ENCODE assay signal across 8 mouse cellular contexts in the genomic region with DNA sequence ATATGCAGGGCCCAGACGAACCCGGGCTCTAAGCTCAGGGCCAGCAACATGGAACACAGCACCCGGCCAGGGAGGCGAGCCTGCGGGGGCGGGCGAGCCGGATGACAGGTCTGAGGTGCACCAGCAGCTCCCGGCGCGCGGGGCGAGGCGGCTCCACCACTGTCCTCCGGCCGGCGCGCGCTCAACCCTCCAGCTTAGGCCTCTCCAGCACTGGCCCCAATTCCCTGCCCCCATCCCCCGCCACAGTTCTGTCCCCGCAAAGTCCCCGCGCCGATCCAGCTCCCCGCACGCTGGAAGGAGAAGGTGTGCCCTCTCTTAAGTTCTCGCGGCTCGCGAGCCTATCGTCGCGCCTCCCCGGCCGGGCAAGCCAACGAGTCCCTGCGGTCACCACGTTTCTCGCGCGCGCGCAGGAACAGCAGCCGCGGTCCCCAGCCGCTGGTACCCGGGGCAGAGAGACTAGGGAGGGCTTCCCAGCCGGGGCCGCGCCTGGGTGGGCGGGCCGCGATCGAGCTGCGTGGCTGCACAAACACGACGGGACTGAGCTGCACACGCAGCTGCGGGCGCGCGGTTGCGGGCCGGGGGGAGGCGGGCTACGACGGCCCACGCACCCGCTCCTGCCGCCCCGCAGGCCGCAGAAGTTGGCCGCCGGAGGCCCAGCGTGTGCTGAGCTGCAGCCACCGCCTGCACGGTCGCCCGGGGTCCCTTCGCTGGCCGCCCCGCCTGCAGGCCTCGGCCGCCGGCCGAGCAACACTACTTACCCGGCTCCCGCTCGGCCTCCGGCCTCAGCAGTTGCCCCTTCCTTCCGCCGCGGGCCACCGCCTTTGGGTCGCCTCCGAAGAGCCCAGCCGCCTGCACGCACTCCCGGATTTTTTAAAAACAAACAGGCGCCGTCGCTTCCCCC. TPM values are rescaled to one million over a fixed set of nuclear protein-coding genes. Genes with fewer than 3 reads are reported as not detected.
DNase-seq lines count a peak whose midpoint lies in the region; ATAC-seq and TF ChIP-seq lines count a peak whose summit lies in the region.

No protein-coding gene starts in this region.

- no peaks in the 10 kb centered on the region for H3K36me3 ChIP-seq in kidney, adult 2 months (ENCODE audit: control insufficient read depth, insufficient read depth, low read length)
- peaks cover 20% of the 10 kb centered on the region for H3K36me3 ChIP-seq in liver, embryonic 15.5 days (replicated peaks)

- no peak for TF ChIP-seq POLR2A in cortical plate, adult 2 months (IDR thresholded peaks at IDR 0.05; ENCODE audit: extremely low read depth, insufficient read depth, low read length)
- no peak for TF ChIP-seq POLR2A in kidney, adult 2 months (IDR thresholded peaks at IDR 0.05; ENCODE audit: low read depth, low read length)

- H3K9me3 ChIP-seq in liver, embryonic 15.5 days (replicated peaks) = no peaks in the 10 kb centered on the region

- peak overlapping the region; percentile 84 for H3K4me2 ChIP-seq in liver, embryonic 15.5 days

- peak; percentile 81 to 82 for DNase-seq in B cell, adult 2 months
- peak; percentile 72 to 79 for DNase-seq in gastrocnemius, postnatal 4 days (ENCODE audit: low spot score in 2 of 2)
- DNase-seq in kidney, adult 2 months = peak; percentile 65
- DNase-seq in neural tube, embryonic 10.5 days (ENCODE audit: extremely low spot score, low spot score) = peak; percentile 81
- peak; percentile 35 to 55 for DNase-seq in thymus, postnatal 10 days (ENCODE audit: low spot score in 2 of 2)

- peak overlapping the region; percentile 42 for H3K4me3 ChIP-seq in cortical plate, adult 2 months (ENCODE audit: insufficient read depth, low read length)
- peak overlapping the region; percentile 92 for H3K4me3 ChIP-seq in kidney, adult 2 months (ENCODE audit: insufficient read depth, low read depth, low read length)
- H3K4me3 ChIP-seq in liver, embryonic 15.5 days (replicated peaks) = peak overlapping the region; percentile 94

- no peaks in the 10 kb centered on the region for H3K27me3 ChIP-seq in kidney, adult 2 months (replicated peaks; ENCODE audit: control insufficient read depth, insufficient read depth, low read length)
- no peaks in the 10 kb centered on the region for H3K27me3 ChIP-seq in liver, embryonic 15.5 days

- H3K4me1 ChIP-seq in cortical plate, adult 2 months (ENCODE audit: control insufficient read depth, insufficient read depth, low read length) = peaks cover 12% of the 10 kb centered on the region
- peaks cover 52% of the 10 kb centered on the region for H3K4me1 ChIP-seq in kidney, adult 2 months (ENCODE audit: control insufficient read depth, insufficient read depth, low read length)
- H3K4me1 ChIP-seq in liver, embryonic 15.5 days (replicated peaks) = peaks cover 83% of the 10 kb centered on the region

- peak overlapping the region; percentile 99 for H3K9ac ChIP-seq in liver, embryonic 15.5 days

- TF ChIP-seq CTCF in cortical plate, adult 2 months (IDR thresholded peaks at IDR 0.05; ENCODE audit: extremely low read depth, insufficient read depth, low read length) = no peak
- TF ChIP-seq CTCF in kidney, adult 2 months (conservative IDR thresholded peaks at IDR 0.05; ENCODE audit: insufficient read depth, insufficient read length, low read depth, low read length) = no peak

- WGBS in kidney, adult 2 months = 1% methylated on average over 102 of the region's 102 CpGs
- under 1% methylated on average over 97 of the region's 102 CpGs for WGBS in liver, embryonic 15.5 days (ENCODE audit: insufficient replicate concordance)

- peak overlapping the region; percentile 66 for H3K27ac ChIP-seq in cortical plate, adult 2 months (ENCODE audit: insufficient read depth, low read length)
- H3K27ac ChIP-seq in kidney, adult 2 months (ENCODE audit: insufficient read depth, low read depth, low read length) = peak overlapping the region; percentile 77
- peak overlapping the region; percentile 97 for H3K27ac ChIP-seq in liver, embryonic 15.5 days (replicated peaks)

- peak; percentile 14 for ATAC-seq in activated CD4-positive, CD25-positive, alpha-beta regulatory T cell, adult 4 months
- peak; percentile 41 for ATAC-seq in liver, embryonic 15.5 days (ENCODE audit: insufficient read depth)

RNA-seq across cellular contexts. Expression of gene Elmsan1, which starts 25.7 kb away (rescaled TPM):
- polyA plus RNA-seq in activated CD4-positive, CD25-positive, alpha-beta regulatory T cell, adult 4 months (2017; shearing (Covaris generic)) = 1 to 10 TPM; 6.8 to 7.1 TPM
- polyA plus RNA-seq in cortical plate, adult 2 months (2012; rRNA removed) = 6.9 and 7.3 TPM in 2 replicates
- 10 to 100 TPM; 22.0 to 23.3 TPM for total RNA-seq in gastrocnemius, postnatal 4 days (2021)
- 6.7 and 7.4 TPM in 2 replicates for polyA plus RNA-seq in kidney, adult 2 months (2012; rRNA removed)
- 7.7 and 8.7 TPM in 2 replicates for polyA plus RNA-seq in liver, embryonic 15.5 days (2015; fragmentation: Nextera tagmentation; extraction: Ambion mirVana)

RNA-seq across cellular contexts. Expression of gene Pnma1, which starts 44.7 kb away (rescaled TPM):
- not detected for polyA plus RNA-seq in activated CD4-positive, CD25-positive, alpha-beta regulatory T cell, adult 4 months (2017; shearing (Covaris generic))
- polyA plus RNA-seq in cortical plate, adult 2 months (2012; rRNA removed) = 3.0 and 3.7 TPM in 2 replicates
- total RNA-seq in gastrocnemius, postnatal 4 days (2021) = under 1 TPM; 0.54 to 0.81 TPM
- 0.05 TPM in 1 of 2 replicates, not detected in the other for polyA plus RNA-seq in kidney, adult 2 months (2012; rRNA removed)
- polyA plus RNA-seq in liver, embryonic 15.5 days (2015; fragmentation: Nextera tagmentation; extraction: Ambion mirVana) = 0.16 and 0.24 TPM in 2 replicates

Comparison
In these comparisons a context has a peak if more than half of its experiments do, and no peak if none do; other contexts are left out.
1. Peak in every context shown above with its lines: DNase-seq, ATAC-seq, H3K4me3 ChIP-seq and H3K27ac ChIP-seq.
2. H3K4me3 ChIP-seq: peak in every context shown above with its lines; median percentile 94 in liver, embryonic 15.5 days; 92 in kidney, adult 2 months; 42 in cortical plate, adult 2 months.